Mouse (Mus musculus) NIH3T3 (cell line): ENCODE data around the gene Napsa.

Source experiments
- DNase-seq: peaks from one replicate; pipeline ENCODE4 v3.0.0-alpha.2; 2012; ENCODE audit warnings: low read depth

Napsa gene

GRCm38 (mm10) chr7:44572213-44572701 is at the start of gene Napsa:
TSS of gene Napsa (plus strand) at chr7:44572380.
- no peak for DNase-seq

DNA sequence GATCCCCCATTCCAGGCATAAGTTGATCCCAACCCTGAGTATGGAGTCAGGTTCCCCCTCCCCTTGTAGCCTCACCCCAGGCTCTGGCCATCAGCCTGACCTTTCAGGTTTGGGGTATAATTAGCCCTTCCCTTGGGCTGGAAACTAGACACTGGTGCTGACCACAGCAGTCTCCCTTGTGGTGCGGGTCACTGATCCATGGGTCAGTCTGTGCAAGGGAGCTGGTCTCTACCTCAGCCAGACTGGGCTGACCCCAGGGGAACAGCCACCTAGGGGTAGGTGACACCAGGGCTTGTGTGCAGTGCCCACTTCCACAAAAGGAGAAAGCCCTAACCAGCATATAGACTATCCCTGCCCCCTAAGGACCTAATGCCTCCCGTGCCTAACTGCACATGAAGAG is 49.1 kb upstream of the Napsa start:
- no peak for DNase-seq

GRCm38 (mm10) chr7:44524502-44524901 is 47.7 kb upstream of the Napsa start, which contains the start of gene Mybpc2:
TSS of gene Mybpc2 (minus strand) at chr7:44524656.
- DNase-seq: peak; percentile 28

- peak; percentile 80 for DNase-seq
These were observed 46.9 kb upstream of the Napsa start for GRCm38 (mm10) chr7:44525126-44525832.

GRCm38 (mm10) chr7:44526414-44527154 is 45.6 kb upstream of the Napsa start:
- no peak for DNase-seq

GRCm38 (mm10) chr7:44527483-44528398 is 44.4 kb upstream of the Napsa start:
- peak; percentile 54 for DNase-seq

DNA sequence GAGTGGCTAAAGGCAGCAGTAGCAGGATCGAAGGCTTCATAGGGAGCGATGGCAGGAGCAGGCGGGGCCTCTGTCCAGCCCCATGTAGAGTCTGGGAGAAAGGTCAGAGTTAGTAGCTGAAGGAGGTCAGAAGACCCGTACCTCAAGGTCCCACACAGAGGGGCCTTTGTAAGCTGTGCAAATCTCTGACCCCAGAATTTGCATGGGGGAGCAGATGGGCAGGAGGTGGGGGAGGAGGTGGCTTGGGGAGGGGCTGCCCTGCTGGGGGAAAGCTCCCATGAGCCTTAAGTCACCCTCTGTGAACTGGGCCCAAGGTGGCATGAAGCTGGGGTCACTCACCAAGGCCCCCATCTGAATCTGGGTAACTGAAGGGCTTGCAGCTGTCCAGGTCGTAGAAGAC is 42.7 kb upstream of the Napsa start:
- DNase-seq: no peak

DNA sequence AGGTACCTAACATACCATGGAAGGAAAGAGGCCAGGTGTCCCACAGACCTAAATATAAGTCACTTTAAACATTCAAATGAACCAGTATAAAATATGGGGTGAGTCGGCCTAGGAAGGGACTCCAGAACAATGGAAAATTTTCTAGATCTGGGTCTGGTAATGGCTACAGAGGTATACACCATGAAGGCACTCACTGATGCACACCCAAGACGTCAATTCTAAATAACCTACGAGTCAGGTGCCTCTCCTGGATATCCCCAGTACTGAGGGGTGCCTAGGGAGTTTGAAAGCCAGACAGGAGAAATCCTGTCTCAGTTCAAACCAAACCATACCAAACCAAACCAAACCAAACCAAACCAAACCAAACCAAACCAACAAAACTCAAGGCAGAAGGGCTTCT is 41.7 kb upstream of the Napsa start:
- DNase-seq: no peak

GRCm38 (mm10) chr7:44531207-44531606 is 41.0 kb upstream of the Napsa start:
- no peak for DNase-seq

GRCm38 (mm10) chr7:44531946-44532732 is 40.0 kb upstream of the Napsa start, which contains the start of gene Spib:
TSS of gene Spib (minus strand) at chr7:44532071.
- no peak for DNase-seq

GRCm38 (mm10) chr7:44532918-44533745 is 39.0 kb upstream of the Napsa start:
- DNase-seq: no peak

DNA sequence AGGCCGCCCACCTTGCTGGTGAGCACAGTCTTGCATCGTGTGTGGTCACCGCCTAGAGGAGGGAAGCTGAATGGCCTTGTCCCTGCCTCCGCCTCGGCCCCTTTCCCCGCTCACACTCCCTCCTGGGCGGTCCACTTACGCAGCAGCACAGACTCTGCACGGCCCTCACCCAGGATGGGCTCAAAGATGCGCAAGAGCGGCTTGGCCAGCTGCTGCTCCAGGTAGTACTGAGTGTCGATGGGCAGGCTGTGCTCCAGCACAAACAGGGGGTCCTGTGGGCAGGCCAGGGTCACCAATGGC is 38.5 kb upstream of the Napsa start:
- DNase-seq: no peak

DNA sequence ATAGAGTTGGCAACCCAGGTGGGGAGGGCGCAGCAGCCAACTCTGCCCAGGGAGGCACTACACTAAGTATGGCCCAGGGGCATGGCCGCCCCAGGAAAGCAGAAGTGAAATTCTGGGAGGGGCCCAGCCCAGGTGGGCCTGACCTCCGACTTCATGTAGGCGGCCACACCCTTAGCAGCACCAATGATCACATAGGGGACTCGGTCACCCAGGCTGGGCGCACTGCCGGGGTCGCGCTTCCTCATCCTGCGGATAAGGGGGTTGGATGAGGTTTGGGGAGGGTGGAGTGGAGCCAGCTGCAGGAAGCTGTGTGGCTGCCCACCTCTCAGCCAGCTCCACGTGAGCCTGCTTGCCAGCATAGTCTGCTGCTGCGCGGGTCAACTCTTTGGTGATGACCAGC is 37.9 kb upstream of the Napsa start:
- DNase-seq: no peak

- DNase-seq: no peak
These were observed 37.3 kb upstream of the Napsa start for GRCm38 (mm10) chr7:44534656-44535441.

GRCm38 (mm10) chr7:44535657-44536589 is 36.3 kb upstream of the Napsa start:
- no peak for DNase-seq

DNA sequence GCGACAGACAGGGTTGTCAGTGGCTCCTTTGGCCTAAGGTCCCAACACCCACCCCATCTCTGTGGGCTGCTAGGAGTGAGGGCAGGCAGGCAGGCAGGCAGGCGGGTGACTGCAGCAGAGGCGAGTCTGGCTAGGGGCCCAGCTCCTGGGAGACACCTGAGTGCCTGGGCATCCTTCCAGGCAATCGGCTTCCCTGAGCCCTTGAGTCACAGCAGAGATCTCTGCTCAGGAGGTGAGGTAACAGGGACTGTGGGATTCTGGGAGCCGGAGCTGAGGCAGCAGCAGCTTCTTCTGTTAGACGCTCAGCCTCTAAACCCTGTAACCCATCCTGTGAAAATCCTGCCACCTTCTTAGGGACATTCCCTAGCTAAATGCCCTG is 35.6 kb upstream of the Napsa start:
- DNase-seq: peak; percentile 51

DNA sequence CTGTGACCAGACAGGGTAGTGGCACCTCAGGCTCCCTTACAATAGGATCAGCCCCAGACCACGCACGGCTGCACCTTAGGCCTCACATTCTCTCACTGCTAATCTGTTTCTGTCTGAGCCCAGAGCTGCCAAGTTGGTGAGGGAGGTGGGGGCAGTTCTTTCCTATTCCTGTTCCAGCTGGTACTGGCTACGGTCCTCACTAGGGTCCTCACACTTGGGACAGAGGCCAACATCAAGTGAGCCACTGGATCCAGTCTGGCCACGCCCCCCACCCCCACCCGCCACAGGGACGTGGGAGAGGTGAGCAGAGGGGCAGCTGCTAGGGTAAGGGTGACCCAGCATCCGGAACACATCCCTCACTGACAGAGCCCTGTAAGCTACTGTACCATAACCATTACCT is 35.2 kb upstream of the Napsa start:
- no peak for DNase-seq

DNA sequence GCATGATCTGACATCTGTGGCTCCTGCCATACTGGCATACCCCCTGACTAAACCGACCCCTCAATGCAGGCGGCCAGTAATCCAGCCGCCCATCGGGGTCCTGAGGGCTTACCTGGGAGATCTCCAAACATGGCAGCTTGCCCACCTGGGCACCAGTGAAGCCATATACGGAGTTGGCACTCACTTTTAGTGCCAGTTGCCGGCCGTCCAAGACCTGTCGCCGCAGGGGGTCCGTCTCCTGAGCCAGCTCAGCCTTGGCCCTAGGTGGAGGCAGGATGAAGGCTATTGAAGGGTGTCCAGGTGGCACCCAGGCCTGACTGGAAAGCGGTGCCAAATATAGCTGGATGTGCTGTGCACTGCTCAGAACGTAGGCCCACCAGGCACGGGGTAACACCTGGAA is 34.7 kb upstream of the Napsa start:
- no peak for DNase-seq
